Mouse (Mus musculus) brown adipose tissue, adult 24 weeks (tissue): ENCODE measurements around the gene Fam172a. TPM values are rescaled to one million over a fixed set of nuclear protein-coding genes. Genes with fewer than 3 reads are reported as not detected.

ENCODE experiments used
- H3K27ac ChIP-seq: fragments of 200-500 bp; replicated peaks from 2 replicates; pipeline ENCODE4 v1.5.1; 2012; ENCODE audit warnings: low read depth, mild to moderate bottlenecking, low read length
- H3K4me1 ChIP-seq: fragments of 200-500 bp; 2 replicates; pipeline ENCODE4 v1.6.1; 2012; ENCODE audit warnings: low read length, mixed read lengths; ENCODE audit not compliant: control insufficient read depth, insufficient read depth, insufficient read length
- H3K4me3 ChIP-seq: fragments of 200-500 bp; 2 replicates; pipeline ENCODE4 v1.5.1; 2012; ENCODE audit warnings: low read depth, mild to moderate bottlenecking, low read length, moderate library complexity; ENCODE audit not compliant: insufficient read depth
- polyA plus RNA-seq: library from polyadenylated mRNA; stranded (reverse); fragments of >200 nt; gene quantifications from 2 replicates; pipeline ENCODE4 v1.2.4, GENCODE M21; 2012; ENCODE audit not compliant: missing spikeins, insufficient read depth, insufficient read length

Fam172a gene
- polyA plus RNA-seq, 1 experiment = 7.9 TPM

DNA sequence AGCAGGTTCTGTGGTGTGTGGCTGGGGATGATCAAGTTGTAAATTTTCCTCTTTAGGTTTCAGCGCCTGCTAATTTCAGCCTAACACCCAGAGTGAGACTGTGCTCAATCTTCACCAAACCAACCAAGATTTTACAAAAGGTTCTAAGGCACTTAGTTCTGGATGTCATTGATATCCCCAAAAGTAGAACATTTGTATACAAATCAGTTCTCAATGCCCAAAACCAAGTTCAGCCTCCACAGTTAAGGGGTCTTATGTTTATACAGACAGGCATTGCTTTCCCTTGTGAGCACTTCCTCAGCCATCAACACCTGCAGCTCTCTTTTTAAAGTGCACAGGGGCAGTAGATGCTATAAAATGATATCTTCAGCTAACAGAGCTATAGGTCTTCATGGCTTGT, 473.1 kb downstream of the Fam172a start:
- Histone ChIP-seq H3K27ac (no peak overlapping the region), H3K4me1 (no peaks in the 10 kb centered on the region), H3K4me3 (no peak overlapping the region)

DNA sequence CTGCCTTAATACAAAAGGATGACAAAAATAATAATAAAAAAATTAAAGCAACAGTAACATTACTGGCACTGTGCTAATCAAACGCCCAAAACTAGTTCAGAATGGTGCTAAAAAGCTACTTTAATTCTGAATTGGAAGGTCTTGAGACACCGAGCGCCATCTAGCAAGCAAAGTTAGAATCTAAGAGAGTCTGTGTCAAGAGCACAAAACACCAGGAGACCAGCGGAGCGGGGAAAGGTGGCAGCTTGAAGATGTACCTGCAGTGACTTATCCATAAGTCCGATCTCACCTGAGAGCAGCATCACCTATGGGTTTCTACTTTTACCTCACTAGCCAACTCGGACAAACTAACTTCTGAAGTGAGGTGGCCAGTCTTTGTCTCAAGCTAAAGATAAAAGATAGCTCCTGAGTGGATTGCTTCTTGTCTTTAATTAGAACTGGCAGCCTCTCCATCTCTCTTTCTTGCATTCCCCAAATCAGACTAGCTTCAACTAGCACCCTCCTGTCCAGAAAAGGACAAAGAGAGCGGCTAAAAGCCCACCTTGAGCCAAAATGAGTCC, 474.1 kb downstream of the Fam172a start:
- H3K4me3 ChIP-seq = no peak overlapping the region
- no peaks in the 10 kb centered on the region for H3K4me1 ChIP-seq
- H3K27ac ChIP-seq = no peak overlapping the region

DNA sequence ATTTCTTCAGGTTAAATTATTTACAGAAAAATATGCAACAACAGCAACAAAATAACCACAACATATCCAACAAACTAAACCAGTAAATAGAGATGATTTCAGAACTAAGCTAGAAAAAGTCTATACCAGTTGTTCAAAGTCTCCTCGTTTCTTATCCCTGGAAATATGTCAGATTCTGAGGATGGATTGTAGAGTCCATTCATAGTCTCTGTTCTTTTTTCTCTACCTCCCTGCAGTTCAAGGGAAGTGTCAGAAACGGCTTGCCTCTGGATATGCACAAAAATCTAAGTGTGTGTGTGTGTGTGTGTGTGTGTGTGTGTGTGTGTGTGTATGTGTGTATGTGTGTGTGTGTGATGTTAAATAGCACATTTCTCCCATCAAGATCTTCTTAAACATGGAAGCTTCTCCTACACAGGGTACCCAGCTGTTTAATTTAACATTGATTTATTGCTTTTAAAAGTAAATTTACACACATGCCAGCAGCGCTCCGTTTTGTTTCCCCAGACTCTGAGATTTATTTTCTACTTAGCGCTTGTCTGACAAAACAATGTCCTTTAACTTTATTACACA, 475.6 kb downstream of the Fam172a start:
- no peak overlapping the region for H3K4me3 ChIP-seq
- no peaks in the 10 kb centered on the region for H3K4me1 ChIP-seq
- H3K27ac ChIP-seq = no peak overlapping the region

DNA sequence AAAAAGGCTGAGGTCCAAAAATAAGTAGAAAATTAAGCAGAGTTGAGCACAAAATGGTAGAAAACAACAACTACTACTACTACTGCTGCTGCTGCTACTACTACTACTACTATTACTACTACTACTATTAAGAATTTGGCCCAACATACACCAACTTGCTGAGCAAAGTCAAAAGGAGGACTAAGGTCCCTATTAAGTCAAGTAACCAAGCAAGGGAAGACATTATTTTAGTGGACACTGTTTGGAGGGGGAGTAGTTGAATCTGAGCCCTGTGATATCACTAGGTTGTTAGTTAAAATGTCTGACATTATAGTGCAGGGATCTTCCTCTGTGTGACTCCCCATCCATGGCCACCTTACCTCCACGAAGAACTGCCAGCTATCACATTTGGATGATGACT, 476.2 kb downstream of the Fam172a start:
- H3K27ac ChIP-seq = no peak overlapping the region
- no peak overlapping the region for H3K4me3 ChIP-seq
- no peaks in the 10 kb centered on the region for H3K4me1 ChIP-seq

DNA sequence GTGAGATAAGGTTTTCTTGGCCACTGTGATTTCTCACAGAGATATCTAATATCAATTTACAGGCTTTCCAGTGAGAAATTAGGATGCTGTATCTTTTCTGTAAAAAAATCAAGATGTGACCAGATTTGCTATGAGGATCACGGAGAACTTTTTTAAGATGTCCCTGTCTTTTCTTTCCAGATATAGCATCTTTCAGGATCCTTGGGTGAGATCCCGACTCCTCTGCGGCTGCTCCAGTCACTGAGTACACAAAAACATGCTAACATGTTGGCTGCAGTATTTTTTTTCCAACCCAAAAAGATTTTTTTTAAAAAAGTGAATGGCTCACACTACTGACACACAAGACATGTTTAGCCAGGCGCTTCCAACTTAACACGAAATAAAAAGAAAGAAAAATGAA, 476.9 kb downstream of the Fam172a start:
- no peak overlapping the region for H3K27ac ChIP-seq
- no peak overlapping the region for H3K4me3 ChIP-seq
- no peaks in the 10 kb centered on the region for H3K4me1 ChIP-seq

DNA sequence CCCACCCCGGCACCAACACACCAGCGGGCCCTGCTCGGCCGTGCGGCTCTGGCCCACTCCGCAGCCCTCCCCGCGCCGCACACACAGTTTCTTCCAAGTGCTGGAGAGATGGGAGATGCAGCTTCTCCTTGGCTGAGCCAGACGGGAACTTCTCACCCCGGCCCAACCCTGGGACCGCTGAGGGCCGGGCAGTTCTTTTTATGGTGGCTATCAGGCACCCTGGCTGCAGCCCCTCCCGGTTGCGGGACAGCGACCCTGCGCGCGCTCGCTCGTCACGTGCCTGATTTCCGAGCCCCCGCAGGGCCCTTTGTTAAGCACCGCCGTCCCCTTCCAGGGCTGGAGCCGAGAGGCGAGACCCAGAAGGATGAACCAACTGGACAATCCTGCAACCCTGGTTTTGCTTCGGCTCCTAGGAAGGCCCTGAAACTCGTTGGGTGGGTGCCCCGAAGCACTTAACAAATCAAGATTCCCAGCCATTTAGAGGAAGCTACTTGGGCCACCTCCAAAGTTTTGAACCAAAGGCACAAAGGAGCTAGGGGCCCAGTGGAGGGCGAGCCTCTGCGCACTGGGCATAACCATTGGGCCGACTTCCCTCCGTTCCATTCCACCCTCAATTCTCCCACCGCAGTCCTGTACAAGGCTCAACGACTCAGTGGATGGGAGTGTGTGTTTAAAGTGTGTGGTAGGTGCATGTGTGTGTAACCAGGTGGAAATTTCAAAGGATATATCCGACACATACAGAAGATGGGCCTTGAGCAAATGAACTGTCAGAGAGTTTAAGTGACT, 477.7 kb downstream of the Fam172a start:
- H3K4me3 ChIP-seq = no peak overlapping the region
- H3K27ac ChIP-seq = no peak overlapping the region
- H3K4me1 ChIP-seq = no peaks in the 10 kb centered on the region

DNA sequence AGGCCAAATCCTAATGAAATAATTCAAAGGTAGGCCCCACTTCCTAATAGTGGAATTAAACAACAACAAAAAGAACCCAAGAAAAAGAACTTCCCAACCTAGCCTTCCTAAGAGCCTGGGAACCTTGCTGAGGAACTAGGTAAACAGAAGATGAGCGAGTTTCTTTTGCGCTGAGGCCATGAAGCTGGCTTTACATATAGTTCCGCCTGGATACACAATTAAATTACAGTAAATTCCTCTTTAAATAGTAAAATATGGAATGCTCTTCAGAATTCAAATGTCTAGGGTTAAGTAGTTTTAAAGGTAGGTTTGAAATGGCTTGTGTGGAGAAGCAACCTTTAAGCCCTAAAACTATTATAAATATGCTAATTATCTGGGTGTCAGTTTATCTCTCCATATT, 478.4 kb downstream of the Fam172a start:
- no peak overlapping the region for H3K4me3 ChIP-seq
- H3K27ac ChIP-seq = no peak overlapping the region
- H3K4me1 ChIP-seq = no peaks in the 10 kb centered on the region

DNA sequence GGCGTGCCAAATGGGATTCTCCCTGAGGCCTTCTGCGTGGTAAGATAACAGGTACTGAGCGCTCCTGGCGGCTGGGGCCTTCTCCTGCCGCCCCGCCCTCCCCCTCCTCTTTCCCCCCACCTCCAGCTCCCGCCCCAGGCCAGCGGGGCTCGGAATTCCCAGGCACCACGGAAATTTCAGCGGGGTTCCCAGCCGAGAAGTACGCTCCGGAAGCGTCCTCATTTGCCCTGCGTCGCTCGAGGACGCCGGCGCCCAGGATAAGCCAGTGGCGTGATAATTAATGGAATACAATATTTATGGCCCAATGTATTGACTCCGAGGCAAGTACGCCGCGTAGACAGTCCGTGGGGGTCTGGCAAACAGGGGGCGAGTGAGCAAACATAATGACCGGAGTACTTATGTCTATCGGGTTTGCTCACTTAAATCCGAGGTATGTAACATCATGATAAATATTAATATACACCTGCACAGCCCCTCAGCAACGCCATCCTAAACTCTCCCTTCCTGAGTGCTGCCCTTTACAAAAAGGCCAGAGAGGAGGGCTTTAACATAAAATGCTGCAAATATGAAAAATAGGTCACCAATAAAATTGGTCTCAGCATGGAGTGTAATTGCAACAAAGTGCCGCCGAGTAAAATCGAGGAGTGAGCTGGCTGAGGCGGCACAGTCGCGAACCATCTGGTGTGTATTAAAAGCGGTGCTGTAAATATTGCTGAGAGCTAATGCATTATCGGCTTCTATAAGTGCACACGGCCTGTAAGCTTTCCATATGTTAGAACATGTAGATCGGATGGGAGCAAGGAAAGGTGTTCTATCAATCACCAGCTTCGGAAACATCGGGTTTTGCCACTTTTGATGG, 479.5 kb downstream of the Fam172a start:
- Histone ChIP-seq H3K4me3 (0 out of 2 replicates have a peak overlapping the region, but pooled peaks have one; percentile 14), H3K27ac (no peak overlapping the region), H3K4me1 (no peaks in the 10 kb centered on the region)

DNA sequence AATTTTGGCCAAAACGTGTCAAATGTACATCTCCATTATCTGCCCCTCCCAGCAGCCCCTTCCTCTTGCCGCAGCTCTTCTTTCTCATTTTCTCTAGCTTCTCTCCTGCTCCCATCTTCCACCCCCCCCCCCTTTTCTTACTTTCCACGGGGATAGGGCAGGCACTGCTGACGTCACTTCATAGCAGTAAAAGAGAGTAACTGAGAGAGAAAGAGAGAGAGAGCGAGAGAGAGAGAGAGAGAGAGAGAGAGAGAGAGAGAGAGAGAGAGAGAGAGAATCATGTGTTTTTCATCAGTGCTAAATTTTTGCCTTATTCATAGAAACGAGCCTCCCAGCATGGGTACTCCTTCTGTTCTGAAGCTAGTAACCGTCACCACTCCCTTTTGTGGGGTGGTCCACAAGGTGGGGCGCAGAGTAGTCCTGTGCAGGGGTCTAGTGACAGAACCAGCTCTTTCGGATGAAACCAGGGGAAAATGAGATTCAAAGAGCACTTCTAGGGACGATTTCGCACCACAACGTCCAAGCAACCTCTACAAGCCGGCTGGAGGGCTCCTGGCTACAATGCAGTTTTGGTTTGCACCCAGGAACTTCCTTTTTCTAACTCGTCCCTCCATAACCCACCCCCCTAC, 480.2 kb downstream of the Fam172a start:
- no peak overlapping the region for H3K27ac ChIP-seq
- H3K4me1 ChIP-seq = no peaks in the 10 kb centered on the region
- no peak overlapping the region for H3K4me3 ChIP-seq

DNA sequence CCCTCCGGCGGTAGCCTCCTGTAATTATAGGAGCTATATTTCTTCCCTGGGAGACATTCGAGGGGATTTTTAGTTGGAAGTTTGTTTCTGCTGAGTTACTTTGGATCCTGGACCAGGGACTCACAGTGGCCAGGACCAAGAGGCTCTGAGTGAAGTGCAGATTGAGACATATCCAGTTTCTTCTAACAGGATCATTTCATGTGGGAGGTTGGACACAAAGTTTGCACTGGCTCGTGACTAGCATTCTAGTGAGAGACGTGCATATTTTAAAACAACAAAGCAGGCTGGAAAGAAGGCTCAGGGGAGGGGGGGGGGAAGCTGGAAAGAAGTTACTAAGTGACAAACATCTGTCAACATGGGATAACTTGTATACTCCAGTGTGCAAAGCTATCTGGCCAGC, 481.2 kb downstream of the Fam172a start:
- Histone ChIP-seq H3K4me1 (no peaks in the 10 kb centered on the region), H3K4me3 (no peak overlapping the region), H3K27ac (no peak overlapping the region)

DNA sequence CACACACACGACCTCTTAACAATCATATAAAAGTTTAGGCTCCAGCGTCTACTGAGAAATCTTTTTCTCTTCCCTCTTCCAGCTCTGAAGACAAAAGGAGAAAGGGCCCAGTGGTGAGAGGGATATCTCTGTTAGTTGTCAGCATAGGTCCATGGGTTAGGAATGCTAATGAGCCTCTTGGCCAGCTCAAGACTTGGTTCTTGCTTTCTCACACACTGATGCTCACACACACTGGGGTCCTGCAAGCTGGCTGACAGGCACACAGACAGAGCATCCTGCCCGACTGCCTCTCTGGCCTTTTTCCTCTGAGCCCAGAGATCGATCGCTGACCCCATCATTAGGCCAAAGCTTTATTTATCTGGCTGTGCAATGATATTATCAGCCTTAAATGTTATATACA, 482.2 kb downstream of the Fam172a start:
- Histone ChIP-seq H3K4me1 (no peaks in the 10 kb centered on the region), H3K4me3 (no peak overlapping the region), H3K27ac (no peak overlapping the region)

DNA sequence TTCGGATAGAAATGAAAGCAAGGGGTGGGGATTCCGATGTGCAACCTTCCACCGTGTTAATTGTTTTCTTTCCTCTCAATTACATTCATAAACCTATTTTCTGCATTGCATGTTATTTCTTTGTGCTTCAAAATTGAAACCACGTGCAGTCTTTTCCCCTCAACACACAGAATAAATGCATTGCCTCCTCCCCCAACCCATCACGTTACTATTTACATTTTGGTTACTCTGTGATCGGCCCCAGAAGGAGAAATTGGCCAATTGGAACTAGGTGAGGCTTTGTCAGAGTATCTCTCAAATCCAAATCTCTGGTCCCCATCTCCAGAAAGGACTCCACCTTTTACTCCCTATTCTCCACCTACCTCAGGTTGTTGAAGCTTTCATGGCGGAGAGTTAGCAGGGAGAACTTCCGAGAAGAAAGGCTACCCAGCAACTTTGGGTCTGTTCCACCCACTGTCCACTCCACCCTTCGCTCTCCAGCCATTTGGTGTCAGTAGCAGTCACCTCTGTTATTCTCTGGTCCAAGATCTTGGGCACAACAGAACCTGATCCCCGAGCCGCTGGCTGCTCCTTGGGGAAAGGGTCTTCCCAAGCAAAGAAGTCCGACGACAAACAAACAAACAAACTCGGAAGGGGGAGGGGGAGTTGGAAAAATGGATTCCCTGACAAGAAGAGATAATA, 483.1 kb downstream of the Fam172a start:
- H3K27ac ChIP-seq = no peak overlapping the region
- no peaks in the 10 kb centered on the region for H3K4me1 ChIP-seq
- H3K4me3 ChIP-seq = no peak overlapping the region

DNA sequence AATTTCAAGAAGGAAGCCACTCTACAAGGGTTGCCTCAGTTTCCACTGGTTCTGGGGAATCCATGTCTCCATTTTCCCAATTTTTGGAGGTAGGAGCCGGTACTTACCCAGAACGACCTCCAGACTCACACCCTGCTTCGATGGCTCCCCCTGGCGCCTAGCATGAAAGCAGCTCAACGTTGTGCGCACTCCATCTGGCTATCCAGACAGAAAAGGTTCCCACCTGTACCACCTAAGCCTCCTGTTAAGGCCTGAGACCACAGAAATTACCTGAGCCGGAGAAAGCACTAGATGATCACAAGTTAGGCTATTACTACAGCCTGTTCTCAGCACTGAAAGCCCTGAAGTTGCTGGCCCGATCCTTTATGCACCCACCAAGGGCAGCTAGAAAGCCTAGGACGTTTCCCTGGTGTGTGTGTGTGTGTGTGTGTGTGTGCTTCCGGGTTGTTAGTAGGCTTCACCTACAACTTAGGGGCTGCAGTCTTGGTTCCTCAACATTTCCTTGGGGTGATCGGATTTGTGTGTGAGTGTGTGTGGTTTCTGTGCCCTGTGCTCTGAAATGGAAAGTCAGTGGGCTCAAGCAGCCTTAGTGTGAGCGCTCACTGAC, 484.6 kb downstream of the Fam172a start:
- Histone ChIP-seq H3K27ac (no peak overlapping the region), H3K4me3 (no peak overlapping the region), H3K4me1 (no peaks in the 10 kb centered on the region)

DNA sequence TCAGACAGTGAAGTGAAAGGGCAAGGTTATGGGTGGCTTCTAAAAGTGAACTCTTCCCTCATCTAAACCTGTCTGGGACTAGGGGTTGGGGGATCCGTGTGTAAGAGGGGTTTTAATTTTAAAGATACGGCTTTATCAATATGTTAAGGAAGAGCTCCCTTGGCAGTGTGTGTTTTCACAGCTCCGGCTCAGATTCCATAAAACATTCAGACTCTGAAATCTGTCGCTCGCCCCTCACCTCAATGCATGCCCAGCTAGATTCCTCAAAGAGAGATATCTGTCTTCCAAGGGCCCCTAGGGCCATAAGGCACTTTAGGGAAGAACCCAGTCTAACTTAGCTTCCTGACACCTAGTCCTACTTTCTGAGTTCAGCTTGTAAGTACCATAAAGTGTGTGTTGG, 486.0 kb downstream of the Fam172a start:
- Histone ChIP-seq H3K4me1 (no peaks in the 10 kb centered on the region), H3K4me3 (no peak overlapping the region), H3K27ac (no peak overlapping the region)
